Mouse (Mus musculus): Measurements from ENCODE around the gene Ampd1. TPM values are rescaled to one million over a fixed set of nuclear protein-coding genes. Genes with fewer than 3 reads are reported as not detected.

The Ampd1 gene
- total and polyA plus RNA-seq, 3 experiments, result 0.08 to 0.18 TPM; not detected in 1

DNA sequence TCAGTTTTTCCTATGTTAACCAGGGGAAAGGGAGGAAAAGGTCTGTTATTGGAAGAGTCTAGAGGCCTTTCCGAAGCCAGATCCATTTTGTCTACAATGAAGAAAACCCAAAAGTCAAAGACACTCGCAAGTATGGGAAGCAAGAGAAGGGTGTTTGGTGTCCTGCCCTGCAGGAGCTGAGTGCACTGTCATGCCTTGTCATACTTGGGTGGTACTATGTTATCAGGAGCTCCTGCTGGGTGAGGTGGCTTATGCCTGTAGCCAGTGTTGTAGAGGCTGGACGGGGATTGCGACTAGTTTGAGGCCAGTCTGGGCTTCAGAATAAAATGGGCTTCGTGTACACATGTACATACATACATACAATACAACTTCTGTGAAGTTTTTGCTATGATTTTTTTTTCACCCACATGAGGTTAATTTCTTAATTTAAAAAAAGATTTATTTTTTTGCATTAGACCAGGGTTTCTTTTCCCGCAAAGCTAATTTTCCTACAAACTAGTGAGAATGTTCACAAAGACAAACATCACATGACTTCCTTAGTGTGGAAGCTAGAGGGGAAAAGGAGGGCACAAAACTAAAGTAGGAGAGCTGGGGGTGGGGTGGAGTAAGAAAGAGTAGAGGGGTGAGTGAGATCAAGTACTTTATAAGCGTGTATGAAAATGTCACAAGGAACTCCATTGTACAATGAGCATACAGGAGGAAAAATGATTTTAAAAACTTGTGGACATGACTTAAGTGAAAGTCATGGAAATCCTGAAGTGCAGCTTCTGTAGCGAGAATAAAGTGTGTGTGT is 55.7 kb downstream of the Ampd1 start:
- peak in 1 of 2 experiments; percentile 31; a peak in 1 of 4 replicates for TF ChIP-seq POLR2A (IDR thresholded peaks at IDR 0.05; ENCODE audit: control insufficient read depth in 1 of 2, insufficient read depth in 1 of 2, low read depth in 1 of 2, low read length in 2 of 2, poor library complexity in 1 of 2)
- no peak for TF ChIP-seq JUND (IDR thresholded peaks at IDR 0.05; ENCODE audit: low read depth, low read length)
- peak; percentile 58 for TF ChIP-seq TAL1 (IDR thresholded peaks at IDR 0.05; ENCODE audit: low read length)
- TF ChIP-seq CTCF (IDR thresholded peaks at IDR 0.05 in 2 of 3, conservative IDR thresholded peaks at IDR 0.05 in 1 of 3; ENCODE audit: control insufficient read depth in 1 of 3, insufficient read depth in 1 of 3, low read depth in 2 of 3, low read length in 3 of 3, poor library complexity in 1 of 3, severe bottlenecking in 1 of 3), result no peak
- TF ChIP-seq CHD1 (IDR thresholded peaks at IDR 0.05; ENCODE audit: low read depth, low read length), result no peak
- 0 out of 2 replicates have a peak, but pooled peaks have one; percentile 61 for TF ChIP-seq MAFK (IDR thresholded peaks at IDR 0.05; ENCODE audit: borderline replicate concordance, low read depth, low read length)
- TF ChIP-seq EP300 (IDR thresholded peaks at IDR 0.05; ENCODE audit: low read depth in 1 of 2, low read length in 2 of 2), result peak; percentile 67 to 68; a peak in 3 of 4 replicates
- TF ChIP-seq GATA1 (IDR thresholded peaks at IDR 0.05; ENCODE audit: low read depth, low read length), result peak; percentile 70
- no peak for TF ChIP-seq SMC3 (IDR thresholded peaks at IDR 0.05; ENCODE audit: low read depth, low read length)
- no peak for TF ChIP-seq ZNF384 (IDR thresholded peaks at IDR 0.05; ENCODE audit: low read depth, low read length)
- TF ChIP-seq GABPA (IDR thresholded peaks at IDR 0.05; ENCODE audit: low read depth, low read length), result peak; percentile 54; the same call in 1 of the 2 replicates
- no peak for TF ChIP-seq HCFC1 (IDR thresholded peaks at IDR 0.05; ENCODE audit: low read depth, low read length)
- peak; percentile 63 for TF ChIP-seq TBP (IDR thresholded peaks at IDR 0.05; ENCODE audit: low read depth, low read length)
- no peak for TF ChIP-seq UBTF (IDR thresholded peaks at IDR 0.05; ENCODE audit: borderline replicate concordance, insufficient read depth, low read depth, low read length)
- no peak for TF ChIP-seq MXI1 (IDR thresholded peaks at IDR 0.05; ENCODE audit: low read depth, low read length)
- TF ChIP-seq ELF1 (IDR thresholded peaks at IDR 0.05; ENCODE audit: low read depth, low read length), result no peak
- TF ChIP-seq USF1 (IDR thresholded peaks at IDR 0.05; ENCODE audit: low read depth, low read length), result 0 out of 2 replicates have a peak, but pooled peaks have one; percentile 21
- peak; percentile 39; the same call in 1 of the 2 replicates for TF ChIP-seq SIN3A (IDR thresholded peaks at IDR 0.05; ENCODE audit: low read length)
- peak; percentile 67 for TF ChIP-seq ETS1 (IDR thresholded peaks at IDR 0.05; ENCODE audit: low read depth, low read length)
- no peak for TF ChIP-seq ZC3H11A (IDR thresholded peaks at IDR 0.05; ENCODE audit: low read depth, low read length)
- Histone ChIP-seq H3K4me3 (ENCODE audit: control insufficient read depth in 1 of 2, insufficient read depth in 1 of 2, low read depth in 2 of 2, low read length in 2 of 2) (peak overlapping the region; percentile 8 to 10), H3K27ac (ENCODE audit: control insufficient read depth, low read depth, low read length) (peak overlapping the region; percentile 52), H3K79me2 (ENCODE audit: control insufficient read depth, insufficient read depth, low read length, poor library complexity) (no peaks in the 10 kb centered on the region), H3K27me3 (ENCODE audit: control insufficient read depth in 1 of 2, insufficient read depth in 2 of 2, low read length in 2 of 2) (no peaks in the 10 kb centered on the region), H3K9me3 (replicated peaks; ENCODE audit: insufficient read depth, low read length) (no peaks in the 10 kb centered on the region), H3K4me1 (ENCODE audit: control insufficient read depth in 1 of 2, insufficient read depth in 2 of 2, low read length in 2 of 2) (peaks cover 9 to 19% of the 10 kb centered on the region in 2 experiments), H3K9ac (ENCODE audit: control insufficient read depth, low read depth, low read length, poor library complexity, severe bottlenecking) (peak overlapping the region; percentile 7; the same call in 1 of the 2 replicates), H3K36me3 (ENCODE audit: control insufficient read depth in 1 of 2, insufficient read depth in 2 of 2, low read length in 2 of 2) (peaks cover 0 to 17% of the 10 kb centered on the region in 2 experiments; a peak in 3 of 4 replicates)
- DNase-seq (ENCODE audit: low read depth, low spot score), result peak; percentile 86
